Mouse (Mus musculus) neural tube, embryonic 11.5 days (tissue): ENCODE measurements around the gene Otub2. TPM values are rescaled to one million over a fixed set of nuclear protein-coding genes. Genes with fewer than 3 reads are reported as not detected.

Experiments
- ATAC-seq: fragments of 200-750 bp; cut with Nextera tagmentation; 2 replicates; pipeline ENCODE4 v1.8.0; 2017; ENCODE audit warnings: moderate number of reproducible peaks, mild to moderate bottlenecking, moderate TSS enrichment, moderate library complexity; ENCODE audit not compliant: insufficient read depth, low FRiP score, low TSS enrichment
- DNase-seq: peaks from one replicate; pipeline ENCODE4 v3.0.0-alpha.2; 2015; ENCODE audit warnings: low spot score
- H3K27ac ChIP-seq: fragments of 300-500 bp; sonication (generic); 2 replicates; pipeline ENCODE4 v1.5.1; 2014; ENCODE audit warnings: low read depth, mild to moderate bottlenecking, low read length
- H3K27me3 ChIP-seq: fragments of 300-500 bp; sonication (generic); 2 replicates; pipeline ENCODE4 v1.6.1; 2014; ENCODE audit warnings: mild to moderate bottlenecking, low read length, mixed read lengths; ENCODE audit not compliant: control insufficient read depth, insufficient read depth
- H3K36me3 ChIP-seq: fragments of 300-500 bp; sonication (generic); 2 replicates; pipeline ENCODE4 v1.6.1; 2014; ENCODE audit warnings: mild to moderate bottlenecking, low read length, moderate library complexity, mixed read lengths; ENCODE audit not compliant: control insufficient read depth, insufficient read depth
- H3K4me1 ChIP-seq: fragments of 300-500 bp; sonication (generic); 2 replicates; pipeline ENCODE4 v1.6.1; 2014; ENCODE audit warnings: low read length, mixed read lengths; ENCODE audit not compliant: control insufficient read depth, insufficient read depth
- H3K4me2 ChIP-seq: fragments of 300-500 bp; sonication (generic); 2 replicates; pipeline ENCODE4 v1.6.1; 2014; ENCODE audit warnings: low read depth, mild to moderate bottlenecking, moderate library complexity
- H3K4me3 ChIP-seq: fragments of 300-500 bp; sonication (generic); 2 replicates; pipeline ENCODE4 v1.5.1; 2014; ENCODE audit warnings: low read depth, low read length
- H3K9ac ChIP-seq: fragments of 300-500 bp; sonication (generic); 2 replicates; pipeline ENCODE4 v1.6.1; 2014; ENCODE audit warnings: mild to moderate bottlenecking, low read length
- H3K9me3 ChIP-seq: fragments of 300-500 bp; sonication (generic); 2 replicates; pipeline ENCODE4 v1.6.1; 2016; ENCODE audit warnings: low read length; ENCODE audit not compliant: control insufficient read depth
- WGBS: fragments of 180-500 bp; shearing (Covaris S2); extraction: QIAGEN DNeasy Blood & Tissue Kit; methylation state at CpG from one replicate; pipeline ENCODE4 v1.1.7; 2014; 5-methylcytosine and 5-hydroxymethylcytosine counted together
- polyA plus RNA-seq: library from polyadenylated mRNA; unstranded; fragments of >200 nt; fragmentation: Nextera tagmentation; extraction: Ambion mirVana; gene quantifications from 2 replicates; pipeline ENCODE4 v1.2.1, GENCODE M21; 2014

Otub2 gene
- 19.2 and 20.3 TPM in 2 replicates for polyA plus RNA-seq

DNA sequence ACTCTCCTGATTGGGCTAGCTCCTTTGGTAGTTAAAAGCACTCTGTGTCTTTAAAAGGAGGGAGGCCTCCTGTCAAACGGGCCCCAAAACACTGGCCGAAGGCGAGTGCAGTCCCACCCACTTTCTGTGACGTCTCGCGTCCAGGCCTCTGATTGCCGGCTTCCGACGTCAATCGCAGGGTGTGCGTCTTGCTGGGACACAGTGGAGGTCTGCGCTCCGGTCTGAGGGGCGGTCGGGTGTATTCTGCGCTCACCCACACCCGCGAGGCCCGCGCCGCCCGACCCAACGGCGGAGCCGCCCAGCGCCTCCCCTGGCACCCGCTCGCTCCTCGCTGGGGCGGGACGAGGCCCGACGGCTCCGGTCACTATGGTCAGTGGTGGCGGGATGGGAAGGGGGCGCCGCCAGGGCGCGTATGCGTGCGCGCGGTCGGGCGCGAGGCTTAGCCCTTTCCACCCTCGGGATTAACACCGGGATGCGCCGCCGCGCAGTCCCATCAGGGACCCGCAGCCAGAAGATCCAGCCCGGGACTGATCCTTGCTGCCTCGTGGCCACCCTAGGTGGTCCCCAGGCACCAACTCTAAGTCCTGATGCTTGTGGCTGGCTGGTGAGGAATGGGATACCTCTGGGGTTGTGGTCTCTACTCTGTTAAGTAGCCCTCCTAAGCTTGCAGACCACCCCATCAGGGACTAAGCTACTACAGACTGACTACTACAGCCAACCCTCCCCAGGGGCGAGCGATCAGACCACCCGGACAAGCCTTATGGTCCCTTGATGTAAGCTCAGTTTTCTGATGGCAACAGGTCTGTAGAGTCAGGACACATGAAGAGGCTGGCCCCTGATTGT is at the start of gene Otub2:
Gene Otub2, plus strand, starts transcription at position 178 of the 843 bp plus-strand sequence.
- ATAC-seq = peak; percentile 99
- peak; percentile 97 for DNase-seq
- peak within 1 kb of the TSS; percentile 71 for H3K4me3 ChIP-seq
- no peaks in the 10 kb centered on the region for H3K9me3 ChIP-seq
- H3K27ac ChIP-seq = no peak within 1 kb of the TSS; the same call in 1 of the 2 replicates
- H3K4me1 ChIP-seq = peaks cover 4% of the 10 kb centered on the region; the same call in 1 of the 2 replicates
- WGBS = under 1% methylated on average over 58 of the region's 58 CpGs
- H3K4me2 ChIP-seq = peak within 1 kb of the TSS; percentile 73
- H3K27me3 ChIP-seq = no peaks in the 10 kb centered on the region
- H3K36me3 ChIP-seq = no peaks in the 10 kb centered on the region
- peak within 1 kb of the TSS; percentile 86 for H3K9ac ChIP-seq

DNA sequence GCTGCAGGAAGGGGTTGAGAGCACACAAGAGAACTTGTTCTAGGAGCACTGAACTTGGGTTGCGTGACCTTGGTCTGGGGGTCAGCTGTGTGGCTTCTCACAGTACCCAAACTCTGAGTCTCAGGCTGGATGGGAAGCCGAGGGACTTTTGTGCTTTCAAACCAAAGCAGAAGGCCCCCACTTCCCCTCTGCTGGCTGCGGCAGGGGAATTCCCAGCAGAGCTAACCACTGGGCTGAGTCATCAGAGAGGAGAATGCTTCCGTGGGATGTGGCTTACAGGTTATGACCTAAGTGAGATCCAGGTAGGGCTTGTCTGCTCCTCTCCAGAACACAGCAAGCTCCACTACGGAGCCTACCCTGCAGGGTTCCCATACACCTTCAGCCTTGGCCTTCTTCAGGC is 47.3 kb upstream of the Otub2 start:
- no peak overlapping the region for H3K27ac ChIP-seq
- ATAC-seq = no peak
- DNase-seq = no peak
- H3K4me2 ChIP-seq = no peak overlapping the region
- H3K36me3 ChIP-seq = no peaks in the 10 kb centered on the region
- H3K4me1 ChIP-seq = no peaks in the 10 kb centered on the region
- H3K27me3 ChIP-seq = no peaks in the 10 kb centered on the region
- H3K4me3 ChIP-seq = no peak overlapping the region
- H3K9me3 ChIP-seq = no peaks in the 10 kb centered on the region
- WGBS = 86% methylated on average over 5 of the region's 5 CpGs
- no peak overlapping the region for H3K9ac ChIP-seq

DNA sequence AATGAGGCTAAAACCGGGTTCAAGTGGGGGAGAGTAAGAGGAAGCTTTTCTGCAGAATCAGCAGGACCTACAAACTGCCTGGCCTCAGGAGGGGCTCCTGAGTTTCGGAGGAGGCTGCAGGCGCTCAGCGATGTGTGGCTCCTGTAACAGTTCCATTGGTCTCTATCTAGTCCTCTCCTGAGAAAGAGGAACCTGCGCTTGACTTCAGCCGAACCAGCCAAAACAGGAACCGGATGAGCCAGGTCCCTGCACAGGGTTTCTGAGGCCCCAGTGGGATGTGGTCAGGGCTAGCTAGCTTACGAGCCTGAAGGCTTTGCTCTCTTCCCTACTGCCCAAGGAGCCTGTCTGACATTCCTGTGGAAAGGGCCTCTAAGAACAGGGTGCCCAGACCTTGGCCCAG is 45.0 kb upstream of the Otub2 start:
- WGBS = 81% methylated on average over 8 of the region's 8 CpGs
- Histone ChIP-seq H3K27me3 (no peaks in the 10 kb centered on the region), H3K9me3 (no peaks in the 10 kb centered on the region), H3K9ac (no peak overlapping the region), H3K27ac (no peak overlapping the region), H3K36me3 (no peaks in the 10 kb centered on the region), H3K4me1 (no peaks in the 10 kb centered on the region), H3K4me3 (no peak overlapping the region), H3K4me2 (no peak overlapping the region)
- no peak for ATAC-seq
- DNase-seq = no peak

DNA sequence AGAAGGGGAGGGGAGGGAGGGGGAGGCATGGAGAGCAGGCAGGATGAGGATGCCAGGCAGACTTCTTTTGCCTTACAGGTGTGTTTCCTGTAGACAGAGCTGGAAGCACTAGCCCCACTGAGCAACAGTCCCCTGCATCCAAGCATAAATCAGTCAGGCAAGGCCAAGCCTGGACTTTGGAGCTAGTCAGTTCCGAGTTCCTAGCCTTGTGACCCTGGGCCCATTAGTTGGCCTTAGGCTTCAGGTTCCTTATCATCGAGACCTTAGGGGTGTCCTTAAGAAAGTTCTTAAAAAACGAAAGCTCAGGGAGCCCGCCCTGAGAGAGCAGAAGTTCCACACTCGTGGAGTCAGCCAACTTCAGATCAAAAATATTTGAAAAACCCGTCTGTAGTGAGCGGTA is 43.5 kb upstream of the Otub2 start:
- DNase-seq (no peak), ATAC-seq (no peak)
- Histone ChIP-seq H3K9ac (no peak overlapping the region), H3K36me3 (no peaks in the 10 kb centered on the region), H3K4me2 (no peak overlapping the region), H3K27me3 (no peaks in the 10 kb centered on the region), H3K4me1 (no peaks in the 10 kb centered on the region), H3K27ac (no peak overlapping the region), H3K9me3 (no peaks in the 10 kb centered on the region), H3K4me3 (no peak overlapping the region)
- WGBS = 87% methylated on average over 7 of the region's 7 CpGs

DNA sequence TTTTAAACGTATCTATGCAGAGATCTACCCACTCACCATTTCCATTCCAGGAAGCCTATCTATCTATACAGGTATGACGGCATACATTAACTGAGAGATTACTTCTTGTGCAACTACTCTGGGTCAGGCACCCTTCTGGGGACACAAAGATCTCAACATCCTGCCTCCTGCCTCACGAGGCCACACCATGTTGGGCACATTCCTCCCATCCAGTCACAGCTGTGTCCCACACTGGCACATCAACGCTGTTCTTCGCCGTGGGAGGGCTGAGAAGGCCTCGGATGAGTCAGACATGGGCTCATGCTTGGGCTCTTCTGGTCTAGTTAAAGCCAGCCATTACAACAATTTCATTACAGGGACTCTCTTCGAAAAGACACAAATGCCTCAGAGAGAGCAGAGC is 41.5 kb upstream of the Otub2 start:
- ATAC-seq (no peak), DNase-seq (no peak)
- Histone ChIP-seq H3K4me3 (no peak overlapping the region), H3K9ac (no peak overlapping the region), H3K4me1 (no peaks in the 10 kb centered on the region), H3K27me3 (no peaks in the 10 kb centered on the region), H3K4me2 (no peak overlapping the region), H3K27ac (no peak overlapping the region), H3K9me3 (no peaks in the 10 kb centered on the region), H3K36me3 (no peaks in the 10 kb centered on the region)
- 83% methylated on average over 8 of the region's 8 CpGs for WGBS

DNA sequence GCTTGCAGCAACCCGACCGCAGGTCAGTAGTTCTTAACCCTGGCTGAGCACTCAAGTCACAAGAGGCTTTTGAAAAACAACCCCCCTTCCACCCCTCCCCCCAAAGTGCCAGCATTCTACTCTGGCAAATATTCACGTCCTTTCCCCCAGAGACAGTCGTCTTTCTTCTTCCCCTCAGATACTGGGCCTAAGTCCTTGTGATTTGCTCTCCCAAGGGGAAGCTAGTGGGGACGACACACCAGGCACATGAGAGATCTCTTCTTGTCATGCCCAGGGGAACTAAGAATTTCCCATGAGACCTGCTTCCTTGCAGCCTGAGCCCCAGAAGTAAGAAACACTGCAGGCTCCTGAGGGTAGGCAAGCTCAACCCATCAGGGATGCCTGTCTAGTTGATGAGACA is 41.1 kb upstream of the Otub2 start:
- no peak overlapping the region for H3K9ac ChIP-seq
- no peak overlapping the region for H3K27ac ChIP-seq
- no peak for ATAC-seq

DNA sequence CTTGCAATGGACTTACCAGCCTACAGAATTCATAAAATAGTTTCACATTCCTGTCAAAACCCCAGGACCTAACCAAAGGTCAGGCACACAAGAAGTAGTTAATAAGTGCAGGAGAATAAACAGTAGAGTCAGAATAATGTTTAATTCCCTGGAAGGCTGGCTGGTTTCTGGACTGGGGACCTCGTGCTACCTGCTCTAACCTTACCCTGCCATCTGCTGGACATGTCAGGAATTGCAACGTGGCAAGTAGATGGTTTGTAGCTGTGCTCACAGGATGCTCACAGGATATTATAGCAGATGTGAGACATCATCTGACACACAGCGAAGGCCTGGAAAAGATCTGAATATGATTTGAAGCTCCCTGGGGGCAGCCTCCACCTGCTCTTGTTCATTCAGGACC is 40.0 kb upstream of the Otub2 start:
- Histone ChIP-seq H3K36me3 (no peaks in the 10 kb centered on the region), H3K27ac (no peak overlapping the region), H3K9ac (no peak overlapping the region), H3K27me3 (no peaks in the 10 kb centered on the region), H3K4me3 (no peak overlapping the region), H3K4me2 (no peak overlapping the region), H3K9me3 (no peaks in the 10 kb centered on the region), H3K4me1 (no peaks in the 10 kb centered on the region)
- ATAC-seq (no peak; the same call in 1 of the 2 replicates), DNase-seq (peak; percentile 84)
- WGBS = 11% methylated on average over 3 of the region's 3 CpGs

More for the DNA sequence above, 41.1 kb upstream of the Otub2 start:
- WGBS = 65% methylated on average over 5 of the region's 5 CpGs
- H3K9me3 ChIP-seq = no peaks in the 10 kb centered on the region
- H3K4me1 ChIP-seq = no peaks in the 10 kb centered on the region
- H3K4me3 ChIP-seq = no peak overlapping the region
- no peaks in the 10 kb centered on the region for H3K27me3 ChIP-seq
- H3K4me2 ChIP-seq = no peak overlapping the region
- no peak for DNase-seq
- no peaks in the 10 kb centered on the region for H3K36me3 ChIP-seq

DNA sequence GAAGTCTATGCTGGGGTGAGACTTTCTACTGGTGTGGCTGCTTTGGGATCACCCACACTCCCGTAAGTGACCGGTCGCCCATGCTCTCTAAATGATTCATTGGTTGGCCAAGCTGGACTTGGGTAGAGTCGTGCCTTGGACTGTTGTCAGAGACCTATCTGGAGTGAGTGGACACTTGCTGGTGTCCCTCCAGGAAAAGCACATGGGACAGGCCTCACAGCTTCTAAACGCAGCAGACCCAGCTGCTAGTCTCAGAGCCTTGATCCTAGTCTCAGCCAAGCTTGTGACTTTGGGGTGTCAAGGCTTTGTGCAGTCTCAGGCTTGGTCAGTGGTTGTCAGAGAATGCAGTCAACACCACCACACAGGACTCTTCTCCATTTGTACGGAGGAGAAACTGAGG is 35.7 kb upstream of the Otub2 start:
- DNase-seq (no peak), ATAC-seq (no peak)
- WGBS = 94% methylated on average over 6 of the region's 6 CpGs
- Histone ChIP-seq H3K4me1 (no peaks in the 10 kb centered on the region), H3K36me3 (no peaks in the 10 kb centered on the region), H3K27ac (no peak overlapping the region), H3K9me3 (no peaks in the 10 kb centered on the region), H3K4me3 (no peak overlapping the region), H3K4me2 (no peak overlapping the region), H3K9ac (no peak overlapping the region), H3K27me3 (no peaks in the 10 kb centered on the region)

DNA sequence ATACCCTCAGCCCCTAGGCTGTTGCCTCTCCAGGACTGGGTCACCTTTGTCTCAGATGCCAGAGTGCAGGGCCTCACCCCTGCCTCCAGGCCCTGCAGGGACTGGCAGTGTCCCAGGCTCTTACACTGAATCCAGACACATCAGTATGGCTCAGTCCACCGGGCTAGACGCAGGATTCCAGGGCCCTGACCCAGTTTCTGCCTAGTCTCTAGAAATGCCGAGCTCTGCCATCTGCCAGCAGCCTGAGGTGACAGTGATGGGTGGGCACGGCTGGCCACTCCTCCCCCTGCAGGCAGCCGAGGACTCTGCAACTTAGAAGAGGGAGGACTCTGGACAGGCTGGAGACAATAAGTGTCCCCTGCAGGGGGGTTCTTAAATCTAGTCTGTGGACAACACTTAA is 34.9 kb upstream of the Otub2 start:
- Histone ChIP-seq H3K36me3 (no peaks in the 10 kb centered on the region), H3K9me3 (no peaks in the 10 kb centered on the region), H3K4me2 (no peak overlapping the region), H3K27ac (no peak overlapping the region), H3K4me3 (no peak overlapping the region), H3K4me1 (no peaks in the 10 kb centered on the region), H3K27me3 (no peaks in the 10 kb centered on the region), H3K9ac (no peak overlapping the region)
- peak; percentile 68 for DNase-seq
- peak; percentile 81 for ATAC-seq
- 9% methylated on average over 5 of the region's 5 CpGs for WGBS
